Mouse (Mus musculus): ENCODE results near the gene Plcl2. TPM values are rescaled to one million over a fixed set of nuclear protein-coding genes. Genes with fewer than 3 reads are reported as not detected.
A peak's percentile ranks its signal among the peaks of the same experiment; 100 is the strongest.
"Not testable (repeated sequence)": the region's sequence is repeated elsewhere in the genome, so short reads cannot be mapped to it uniquely, and the experiment has no call there.

Gene Plcl2
- polyA plus RNA-seq, 1 experiment from 2014 or later: 9.2 TPM

- Histone ChIP-seq H3K4me1 (ENCODE audit: control insufficient read depth, insufficient read depth, low read length) (no peaks in the 10 kb centered on the region), H3K9me3 (replicated peaks; ENCODE audit: control insufficient read depth, low read length, poor library complexity, severe bottlenecking) (no peaks in the 10 kb centered on the region), H3K4me3 (ENCODE audit: low read depth, low read length) (no peak overlapping the region), H3K27me3 (ENCODE audit: control insufficient read depth, insufficient read depth, low read depth, low read length) (no peaks in the 10 kb centered on the region), H3K4me2 (ENCODE audit: low read length) (no peak overlapping the region), H3K27ac (ENCODE audit: low read length) (no peak overlapping the region), H3K36me3 (ENCODE audit: control insufficient read depth, insufficient read depth, low read length) (no peaks in the 10 kb centered on the region), H3K9ac (ENCODE audit: low read depth, low read length) (no peak overlapping the region)
- no peak for ATAC-seq
- WGBS: 41% methylated on average over 2 of the region's 2 CpGs
Observed at GRCm38 (mm10) chr17:50678748-50679147, 169.5 kb downstream of the Plcl2 start.

DNA sequence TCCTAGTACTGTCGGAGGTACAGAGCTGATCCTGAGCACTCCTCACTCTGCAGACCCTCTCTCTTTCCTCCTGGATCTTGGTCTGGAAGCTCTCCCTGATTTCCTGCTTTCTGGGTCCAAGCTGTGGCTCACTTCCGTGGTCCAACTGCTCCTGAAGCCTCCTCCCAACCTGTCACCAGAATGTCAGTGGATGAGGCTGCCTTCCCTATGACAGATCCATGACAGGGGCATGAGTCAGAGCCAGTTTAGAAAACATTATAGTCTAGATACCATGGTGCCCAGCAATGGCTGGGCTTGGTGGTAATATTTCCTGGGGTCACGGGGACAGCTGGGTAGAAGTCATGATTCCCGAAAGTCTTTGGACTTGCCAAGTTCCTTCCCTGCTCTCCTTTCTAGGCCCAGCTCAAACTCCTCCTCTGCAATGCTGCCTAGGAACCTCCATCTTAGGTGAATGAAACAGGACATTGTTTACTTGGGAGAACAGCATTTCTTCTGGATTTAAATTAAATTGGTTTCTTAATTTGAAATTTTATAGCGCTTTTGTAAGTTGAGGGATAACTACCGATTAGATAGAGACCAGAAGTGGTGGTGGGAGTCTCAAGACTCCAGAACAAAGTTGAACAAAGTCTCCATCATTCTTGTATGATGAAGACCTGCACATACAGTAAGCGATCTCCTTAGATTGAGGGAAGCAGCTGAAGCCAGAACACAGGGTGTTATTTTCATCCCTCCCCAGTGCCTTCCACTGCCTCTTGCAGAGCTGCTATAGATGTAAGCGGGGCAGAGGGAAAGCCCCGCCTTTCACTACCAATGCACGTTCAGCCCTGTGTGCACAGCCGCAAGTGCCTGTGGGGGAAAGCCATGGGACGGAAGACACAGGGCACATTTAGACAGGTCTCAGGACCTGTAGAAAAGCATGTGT is 170.7 kb downstream of the Plcl2 start:
- ATAC-seq: no peak
- Histone ChIP-seq H3K4me2 (ENCODE audit: low read length) (no peak overlapping the region), H3K27me3 (ENCODE audit: control insufficient read depth, insufficient read depth, low read depth, low read length) (no peaks in the 10 kb centered on the region), H3K9me3 (replicated peaks; ENCODE audit: control insufficient read depth, low read length, poor library complexity, severe bottlenecking) (no peaks in the 10 kb centered on the region), H3K9ac (ENCODE audit: low read depth, low read length) (no peak overlapping the region), H3K27ac (ENCODE audit: low read length) (no peak overlapping the region), H3K4me1 (ENCODE audit: control insufficient read depth, insufficient read depth, low read length) (no peaks in the 10 kb centered on the region), H3K4me3 (ENCODE audit: low read depth, low read length) (no peak overlapping the region), H3K36me3 (ENCODE audit: control insufficient read depth, insufficient read depth, low read length) (no peaks in the 10 kb centered on the region)
- WGBS: 89% methylated on average over 12 of the region's 12 CpGs

GRCm38 (mm10) chr17:50682696-50683095 is 173.5 kb downstream of the Plcl2 start:
- no peaks in the 10 kb centered on the region for H3K4me1 ChIP-seq (ENCODE audit: control insufficient read depth, insufficient read depth, low read length)
- no peaks in the 10 kb centered on the region for H3K36me3 ChIP-seq (ENCODE audit: control insufficient read depth, insufficient read depth, low read length)
- H3K9me3 ChIP-seq (replicated peaks; ENCODE audit: control insufficient read depth, low read length, poor library complexity, severe bottlenecking): no peaks in the 10 kb centered on the region
- ATAC-seq: no peak
- no peak overlapping the region for H3K4me3 ChIP-seq (ENCODE audit: low read depth, low read length)
- WGBS: 74% methylated on average over 3 of the region's 3 CpGs
- no peak overlapping the region for H3K9ac ChIP-seq (ENCODE audit: low read depth, low read length)
- H3K4me2 ChIP-seq (ENCODE audit: low read length): no peak overlapping the region
- H3K27ac ChIP-seq (ENCODE audit: low read length): no peak overlapping the region
- no peaks in the 10 kb centered on the region for H3K27me3 ChIP-seq (ENCODE audit: control insufficient read depth, insufficient read depth, low read depth, low read length)

DNA sequence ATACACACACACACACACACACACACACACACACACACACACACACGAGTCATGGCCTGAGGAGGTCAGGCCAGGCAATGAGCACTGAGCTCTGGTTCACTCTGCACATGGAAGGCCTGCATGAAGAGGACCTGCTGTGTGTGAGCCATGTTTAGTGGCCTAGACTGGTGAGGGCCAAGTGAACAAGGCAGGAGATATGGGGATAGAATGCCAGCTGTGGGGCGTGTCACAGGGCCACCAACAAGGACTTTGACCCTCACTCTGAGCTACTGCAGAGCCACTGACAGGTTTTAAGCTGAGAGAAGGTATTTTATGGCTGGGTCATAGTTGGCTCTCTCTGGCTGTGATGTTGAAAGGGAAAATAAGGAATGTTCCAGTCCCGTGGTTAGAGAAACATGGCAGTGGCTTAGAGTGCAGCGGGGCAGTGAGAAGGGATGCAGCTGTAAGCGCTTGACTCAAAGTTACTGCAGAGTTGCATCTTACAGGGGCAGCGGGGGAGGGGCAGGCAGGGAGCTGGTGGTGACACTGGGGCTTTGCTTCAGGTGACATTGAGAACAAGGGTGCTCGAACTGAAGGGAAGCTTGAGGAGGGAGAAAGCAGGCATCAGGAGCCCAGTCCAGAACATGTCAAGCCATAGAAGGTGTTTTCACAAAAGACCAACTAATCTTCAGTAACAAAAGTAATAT is 175.9 kb downstream of the Plcl2 start:
- Histone ChIP-seq H3K9me3 (replicated peaks; ENCODE audit: control insufficient read depth, low read length, poor library complexity, severe bottlenecking) (no peaks in the 10 kb centered on the region), H3K4me1 (ENCODE audit: control insufficient read depth, insufficient read depth, low read length) (no peaks in the 10 kb centered on the region), H3K27me3 (ENCODE audit: control insufficient read depth, insufficient read depth, low read depth, low read length) (no peaks in the 10 kb centered on the region), H3K27ac (ENCODE audit: low read length) (no peak overlapping the region), H3K9ac (ENCODE audit: low read depth, low read length) (no peak overlapping the region), H3K36me3 (ENCODE audit: control insufficient read depth, insufficient read depth, low read length) (0 out of 2 replicates have a peak, but pooled peaks cover 2% of the 10 kb centered on the region), H3K4me2 (ENCODE audit: low read length) (no peak overlapping the region), H3K4me3 (ENCODE audit: low read depth, low read length) (no peak overlapping the region)
- 71% methylated on average over 7 of the region's 7 CpGs for WGBS
- no peak for ATAC-seq

GRCm38 (mm10) chr17:50687670-50688069 is 178.5 kb downstream of the Plcl2 start:
- no peak overlapping the region for H3K4me2 ChIP-seq (ENCODE audit: low read length)
- 0 out of 2 replicates have a peak, but pooled peaks cover 2% of the 10 kb centered on the region for H3K36me3 ChIP-seq (ENCODE audit: control insufficient read depth, insufficient read depth, low read length)
- H3K27ac ChIP-seq (ENCODE audit: low read length): no peak overlapping the region
- no peaks in the 10 kb centered on the region for H3K9me3 ChIP-seq (replicated peaks; ENCODE audit: control insufficient read depth, low read length, poor library complexity, severe bottlenecking)
- H3K9ac ChIP-seq (ENCODE audit: low read depth, low read length): no peak overlapping the region
- 78% methylated on average over 10 of the region's 10 CpGs for WGBS
- H3K4me1 ChIP-seq (ENCODE audit: control insufficient read depth, insufficient read depth, low read length): no peaks in the 10 kb centered on the region
- ATAC-seq: no peak
- H3K27me3 ChIP-seq (ENCODE audit: control insufficient read depth, insufficient read depth, low read depth, low read length): no peaks in the 10 kb centered on the region
- H3K4me3 ChIP-seq (ENCODE audit: low read depth, low read length): no peak overlapping the region

- Histone ChIP-seq H3K4me2 (ENCODE audit: low read length) (no peak overlapping the region), H3K9ac (ENCODE audit: low read depth, low read length) (no peak overlapping the region), H3K4me1 (ENCODE audit: control insufficient read depth, insufficient read depth, low read length) (no peaks in the 10 kb centered on the region), H3K36me3 (ENCODE audit: control insufficient read depth, insufficient read depth, low read length) (0 out of 2 replicates have a peak, but pooled peaks cover 2% of the 10 kb centered on the region), H3K27ac (ENCODE audit: low read length) (no peak overlapping the region), H3K4me3 (ENCODE audit: low read depth, low read length) (no peak overlapping the region), H3K27me3 (ENCODE audit: control insufficient read depth, insufficient read depth, low read depth, low read length) (no peaks in the 10 kb centered on the region), H3K9me3 (replicated peaks; ENCODE audit: control insufficient read depth, low read length, poor library complexity, severe bottlenecking) (no peaks in the 10 kb centered on the region)
- no peak for ATAC-seq
- WGBS: 85% methylated on average over 6 of the region's 6 CpGs
Observed at GRCm38 (mm10) chr17:50688135-50688534, 178.9 kb downstream of the Plcl2 start.

DNA sequence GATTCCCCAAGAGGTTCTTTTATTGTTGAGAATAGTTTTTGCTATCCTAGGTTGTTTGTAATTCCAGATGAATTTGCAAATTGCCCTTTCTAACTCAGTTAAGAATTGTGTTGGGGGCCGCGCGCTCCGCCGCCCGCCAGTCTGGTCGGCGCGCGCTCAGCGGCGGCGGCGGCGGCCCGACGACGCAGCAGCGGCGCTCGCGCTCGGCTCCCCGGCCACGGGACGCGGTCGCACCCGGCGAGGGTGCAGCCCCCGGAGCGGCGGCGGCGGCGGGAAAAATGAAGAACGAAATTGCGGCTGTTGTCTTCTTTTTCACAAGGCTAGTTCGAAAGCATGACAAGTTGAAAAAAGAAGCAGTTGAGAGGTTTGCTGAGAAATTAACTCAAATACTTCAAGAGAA is 189.2 kb downstream of the Plcl2 start:
- H3K36me3 ChIP-seq (ENCODE audit: control insufficient read depth, insufficient read depth, low read length); H3K27me3 ChIP-seq (ENCODE audit: control insufficient read depth, insufficient read depth, low read depth, low read length); H3K27ac ChIP-seq (ENCODE audit: low read length); H3K9ac ChIP-seq (ENCODE audit: low read depth, low read length); H3K9me3 ChIP-seq (replicated peaks; ENCODE audit: control insufficient read depth, low read length, poor library complexity, severe bottlenecking); H3K4me1 ChIP-seq (ENCODE audit: control insufficient read depth, insufficient read depth, low read length): not testable (repeated sequence)
- peak overlapping the region; percentile 29 for H3K4me3 ChIP-seq (ENCODE audit: low read depth, low read length)
- peak overlapping the region; percentile 52 for H3K4me2 ChIP-seq (ENCODE audit: low read length)
- under 1% methylated on average over 39 of the region's 39 CpGs for WGBS
- ATAC-seq: 0 out of 2 replicates have a peak, but pooled peaks have one; percentile 54

- Histone ChIP-seq H3K9ac (ENCODE audit: low read depth, low read length) (no peak overlapping the region), H3K4me2 (ENCODE audit: low read length) (no peak overlapping the region), H3K27ac (ENCODE audit: low read length) (no peak overlapping the region), H3K27me3 (ENCODE audit: control insufficient read depth, insufficient read depth, low read depth, low read length) (no peaks in the 10 kb centered on the region), H3K4me1 (ENCODE audit: control insufficient read depth, insufficient read depth, low read length) (no peaks in the 10 kb centered on the region), H3K4me3 (ENCODE audit: low read depth, low read length) (no peak overlapping the region), H3K9me3 (replicated peaks; ENCODE audit: control insufficient read depth, low read length, poor library complexity, severe bottlenecking) (peaks cover 7% of the 10 kb centered on the region; the same call in 1 of the 2 replicates), H3K36me3 (ENCODE audit: control insufficient read depth, insufficient read depth, low read length) (no peaks in the 10 kb centered on the region)
- WGBS: 31% methylated on average over 7 of the region's 7 CpGs
- peak; percentile 79 for ATAC-seq
Observed at GRCm38 (mm10) chr17:50710497-50711222, 201.5 kb downstream of the Plcl2 start.
